Mouse (Mus musculus) CH12.LX (cell line): ENCODE measurements around the gene Gm26558.
A peak's percentile ranks its signal among the peaks of the same experiment; 100 is the strongest.

ENCODE experiments used
- BHLHE40 ChIP-seq: IDR thresholded peaks from 2 replicates; pipeline ENCODE4 v1.6.1; 2011; ENCODE audit warnings: mild to moderate bottlenecking, low read depth, low read length, improper control_type of control experiment
- EP300 ChIP-seq: IDR thresholded peaks from 2 replicates; pipeline ENCODE4 v1.6.1; 2011; ENCODE audit warnings: low read length, improper control_type of control experiment
- MAX ChIP-seq: IDR thresholded peaks from 2 replicates; pipeline ENCODE4 v1.6.1; 2011; ENCODE audit warnings: low read length, improper control_type of control experiment
- SIN3A ChIP-seq: IDR thresholded peaks from 2 replicates; pipeline ENCODE4 v1.6.1; 2012; ENCODE audit warnings: low read length, improper control_type of control experiment, inconsistent platforms
- UBTF ChIP-seq: IDR thresholded peaks from 2 replicates; pipeline ENCODE4 v1.6.1; 2012; ENCODE audit warnings: low read depth, mild to moderate bottlenecking, inconsistent platforms, low read length, improper control_type of control experiment, moderate library complexity

GRCm38 (mm10) chr2:70669241-70669640, 7.3 kb upstream of the Gm26558 start:
- TF ChIP-seq BHLHE40 (no peak), EP300 (peak; percentile 26; the same call in 1 of the 2 replicates), SIN3A (no peak), MAX (no peak), UBTF (no peak)
